Mouse (Mus musculus) lung, embryonic 16.5 days (tissue): ENCODE data around the gene Dand5. TPM values are rescaled to one million over a fixed set of nuclear protein-coding genes. Genes with fewer than 3 reads are reported as not detected.
A peak's percentile ranks its signal among the peaks of the same experiment; 100 is the strongest.

Source experiments
- ATAC-seq: fragments of 200-750 bp; cut with Nextera tagmentation; 2 replicates; pipeline ENCODE4 v1.8.0; 2017; ENCODE audit warnings: low read depth, mild to moderate bottlenecking, moderate library complexity
- H3K27ac ChIP-seq: fragments of 300-500 bp; sonication (generic); 2 replicates; pipeline ENCODE4 v1.5.1; 2014; ENCODE audit warnings: mild to moderate bottlenecking, control low read depth, low read length
- H3K27me3 ChIP-seq: fragments of 300-500 bp; sonication (generic); 2 replicates; pipeline ENCODE4 v1.6.1; 2014; ENCODE audit warnings: low read depth, low read length, mixed read lengths; ENCODE audit not compliant: control insufficient read depth, insufficient read depth
- H3K36me3 ChIP-seq: fragments of 300-500 bp; sonication (generic); 2 replicates; pipeline ENCODE4 v1.6.1; 2014; ENCODE audit warnings: low read length; ENCODE audit not compliant: control insufficient read depth, insufficient read depth
- H3K4me1 ChIP-seq: fragments of 300-500 bp; sonication (generic); replicated peaks from 2 replicates; pipeline ENCODE4 v1.6.1; 2014; ENCODE audit warnings: low read length, mixed read lengths; ENCODE audit not compliant: control insufficient read depth, insufficient read depth
- H3K4me2 ChIP-seq: fragments of 300-500 bp; sonication (generic); 2 replicates; pipeline ENCODE4 v1.6.1; 2014; ENCODE audit warnings: low read depth, low read length, control low read depth
- H3K4me3 ChIP-seq: fragments of 300-500 bp; sonication (generic); 2 replicates; pipeline ENCODE4 v1.5.1; 2014; ENCODE audit warnings: mild to moderate bottlenecking, low read length, control low read depth
- H3K9ac ChIP-seq: fragments of 300-500 bp; sonication (generic); 2 replicates; pipeline ENCODE4 v1.6.1; 2014; ENCODE audit warnings: low read length, control low read depth
- H3K9me3 ChIP-seq: fragments of 300-500 bp; sonication (generic); 2 replicates; pipeline ENCODE4 v1.6.1; 2016; ENCODE audit warnings: low read length; ENCODE audit not compliant: control insufficient read depth
- WGBS: fragments of 180-500 bp; shearing (Covaris S2); extraction: QIAGEN DNeasy Blood & Tissue Kit; methylation state at CpG from one replicate; pipeline ENCODE4 v1.1.7; 2014; 5-methylcytosine and 5-hydroxymethylcytosine counted together
- polyA plus RNA-seq: library from polyadenylated mRNA; unstranded; fragments of >200 nt; fragmentation: Nextera tagmentation; extraction: Ambion mirVana; gene quantifications from 2 replicates; pipeline ENCODE4 v1.2.1, GENCODE M21; 2015

The Dand5 gene
- polyA plus RNA-seq, 1 experiment from 2014 or later, result 6.3 TPM

GRCm38 (mm10) chr8:84810896-84811295, 11.7 kb downstream of the Dand5 start:
- ATAC-seq, result peak; percentile 86
- WGBS, result under 1% methylated on average over 32 of the region's 32 CpGs
- peak overlapping the region; percentile 45 for H3K9ac ChIP-seq

GRCm38 (mm10) chr8:84809941-84810280, 12.7 kb downstream of the Dand5 start:
- H3K4me2 ChIP-seq, result no peak overlapping the region
- WGBS, result 70% methylated on average over 5 of the region's 5 CpGs

More at GRCm38 (mm10) chr8:84810896-84811295, 11.7 kb downstream of the Dand5 start:
- no peaks in the 10 kb centered on the region for H3K36me3 ChIP-seq
- peak overlapping the region; percentile 46 for H3K4me3 ChIP-seq
- H3K9me3 ChIP-seq, result 0 out of 2 replicates have a peak, but pooled peaks cover 3% of the 10 kb centered on the region
- peaks cover 15% of the 10 kb centered on the region for H3K4me1 ChIP-seq
- no peak overlapping the region for H3K27ac ChIP-seq
- H3K27me3 ChIP-seq, result no peaks in the 10 kb centered on the region; the same call in 1 of the 2 replicates
- H3K4me2 ChIP-seq, result peak overlapping the region; percentile 70

GRCm38 (mm10) chr8:84809109-84809940, 13.3 kb downstream of the Dand5 start:
- Histone ChIP-seq H3K27me3 (no peaks in the 10 kb centered on the region; the same call in 1 of the 2 replicates), H3K4me2 (no peak overlapping the region)

More at GRCm38 (mm10) chr8:84809941-84810280, 12.7 kb downstream of the Dand5 start:
- ATAC-seq, result no peak
- H3K27me3 ChIP-seq, result no peaks in the 10 kb centered on the region; the same call in 1 of the 2 replicates
- H3K9ac ChIP-seq, result no peak overlapping the region
- no peak overlapping the region for H3K4me3 ChIP-seq
- H3K36me3 ChIP-seq, result no peaks in the 10 kb centered on the region
- H3K4me1 ChIP-seq, result peaks cover 9% of the 10 kb centered on the region
- H3K27ac ChIP-seq, result no peak overlapping the region
- H3K9me3 ChIP-seq, result 0 out of 2 replicates have a peak, but pooled peaks cover 5% of the 10 kb centered on the region

GRCm38 (mm10) chr8:84806031-84806430, 16.6 kb downstream of the Dand5 start:
- no peaks in the 10 kb centered on the region for H3K27me3 ChIP-seq
- ATAC-seq, result no peak

More at GRCm38 (mm10) chr8:84809109-84809940, 13.3 kb downstream of the Dand5 start:
- no peaks in the 10 kb centered on the region for H3K36me3 ChIP-seq
- WGBS, result 67% methylated on average over 12 of the region's 12 CpGs
- H3K4me1 ChIP-seq, result peaks cover 8% of the 10 kb centered on the region
- no peak overlapping the region for H3K9ac ChIP-seq
- no peak overlapping the region for H3K27ac ChIP-seq
- ATAC-seq, result no peak
- 0 out of 2 replicates have a peak, but pooled peaks cover 5% of the 10 kb centered on the region for H3K9me3 ChIP-seq
- no peak overlapping the region for H3K4me3 ChIP-seq

GRCm38 (mm10) chr8:84799999-84800831, 22.4 kb downstream of the Dand5 start, which contains the start of gene Nfix:
Gene Nfix, minus strand, starts transcription at chr8:84800344.
- 2% methylated on average over 35 of the region's 125 CpGs for WGBS

More at GRCm38 (mm10) chr8:84806031-84806430, 16.6 kb downstream of the Dand5 start:
- H3K4me1 ChIP-seq, result peaks cover 7% of the 10 kb centered on the region
- 92% methylated on average over 5 of the region's 5 CpGs for WGBS
- no peak overlapping the region for H3K9ac ChIP-seq
- no peak overlapping the region for H3K4me2 ChIP-seq
- no peak overlapping the region for H3K27ac ChIP-seq
- no peak overlapping the region for H3K4me3 ChIP-seq
- 0 out of 2 replicates have a peak, but pooled peaks cover 5% of the 10 kb centered on the region for H3K9me3 ChIP-seq
- H3K36me3 ChIP-seq, result no peaks in the 10 kb centered on the region

GRCm38 (mm10) chr8:84799136-84799931, 23.3 kb downstream of the Dand5 start:
- no peaks in the 10 kb centered on the region for H3K27me3 ChIP-seq
- peaks cover 4% of the 10 kb centered on the region; the same call in 1 of the 2 replicates for H3K36me3 ChIP-seq
- peak overlapping the region; percentile 94 for H3K27ac ChIP-seq
- H3K4me2 ChIP-seq, result peak overlapping the region; percentile 90
- H3K9ac ChIP-seq, result peak overlapping the region; percentile 99
- peak overlapping the region; percentile 90 for H3K4me3 ChIP-seq
- WGBS, result 0% methylated on average over 62 of the region's 108 CpGs
- peaks cover 48% of the 10 kb centered on the region for H3K4me1 ChIP-seq
- peak; percentile 40 for ATAC-seq
- no peaks in the 10 kb centered on the region for H3K9me3 ChIP-seq

More at GRCm38 (mm10) chr8:84799999-84800831, 22.4 kb downstream of the Dand5 start, which contains the start of gene Nfix:
- peak within 1 kb of the TSS; percentile 90 for H3K4me2 ChIP-seq
- H3K4me3 ChIP-seq, result peak within 1 kb of the TSS; percentile 90
- H3K27me3 ChIP-seq, result no peaks in the 10 kb centered on the region
- peak within 1 kb of the TSS; percentile 99 for H3K9ac ChIP-seq
- peaks cover 4% of the 10 kb centered on the region; the same call in 1 of the 2 replicates for H3K36me3 ChIP-seq
- peaks cover 39% of the 10 kb centered on the region for H3K4me1 ChIP-seq
- no peaks in the 10 kb centered on the region for H3K9me3 ChIP-seq
- ATAC-seq, result peak; percentile 71
- peak within 1 kb of the TSS; percentile 94 for H3K27ac ChIP-seq

GRCm38 (mm10) chr8:84798446-84799135, 24.0 kb downstream of the Dand5 start:
- Histone ChIP-seq H3K4me3 (peak overlapping the region; percentile 90), H3K4me1 (peaks cover 54% of the 10 kb centered on the region), H3K27me3 (no peaks in the 10 kb centered on the region), H3K36me3 (peaks cover 4% of the 10 kb centered on the region; the same call in 1 of the 2 replicates), H3K27ac (peak overlapping the region; percentile 94), H3K9ac (peak overlapping the region; percentile 99), H3K4me2 (peak overlapping the region; percentile 90), H3K9me3 (no peaks in the 10 kb centered on the region)
- no peak for ATAC-seq
- WGBS, result 59% methylated on average over 10 of the region's 10 CpGs

- peak overlapping the region; percentile 90 for H3K4me3 ChIP-seq
- H3K4me1 ChIP-seq, result peaks cover 55% of the 10 kb centered on the region
- peak overlapping the region; percentile 90 for H3K4me2 ChIP-seq
- H3K27me3 ChIP-seq, result no peaks in the 10 kb centered on the region
- WGBS, result 78% methylated on average over 6 of the region's 6 CpGs
- H3K9ac ChIP-seq, result peak overlapping the region; percentile 99
- H3K27ac ChIP-seq, result no peak overlapping the region
- no peak for ATAC-seq
- no peaks in the 10 kb centered on the region for H3K9me3 ChIP-seq
- peaks cover 4% of the 10 kb centered on the region; the same call in 1 of the 2 replicates for H3K36me3 ChIP-seq
Observed at GRCm38 (mm10) chr8:84797971-84798370, 24.7 kb downstream of the Dand5 start.
